Mouse (Mus musculus) macrophage (primary cell): Measurements from ENCODE around the gene Tprn. TPM values are rescaled to one million over a fixed set of nuclear protein-coding genes. Genes with fewer than 3 reads are reported as not detected.

Experiments used
- H3K27ac ChIP-seq: fragments of 350-480 bp; formaldehyde crosslinking; 2 replicates; pipeline ENCODE4 v1.9.0; 2021
- H3K36me3 ChIP-seq: fragments of 350-480 bp; formaldehyde crosslinking; 2 replicates; pipeline ENCODE4 v1.9.0; 2021; ENCODE audit errors: inconsistent target
- H3K4me3 ChIP-seq: fragments of 350-480 bp; formaldehyde crosslinking; 2 replicates; pipeline ENCODE4 v1.9.0; 2021; ENCODE audit errors: inconsistent target
- H3K79me2 ChIP-seq: fragments of 350-480 bp; formaldehyde crosslinking; 2 replicates; pipeline ENCODE4 v1.9.0; 2021; ENCODE audit errors: inconsistent target
- WGBS: methylation state at CpG from one replicate; pipeline ENCODE4 v1.1.7; 2026; ENCODE audit warnings: inconsistent platforms; ENCODE audit not compliant: missing documents; 5-methylcytosine and 5-hydroxymethylcytosine counted together
- polyA plus RNA-seq: library from polyadenylated mRNA; stranded (reverse); fragments of 250-400 nt; gene quantifications from 3 replicates; pipeline ENCODE4 v1.2.4, GENCODE M21; 2018; ENCODE audit warnings: inconsistent platforms
- total RNA-seq, 78 experiments: library from RNA; depleted of rRNA; stranded (reverse); fragments of 250-400 nt; gene quantifications; 1 replicate in 9 of 78; 2 replicates in 24 of 78; 3 replicates in 43 of 78; 4 replicates in 2 of 78; pipeline ENCODE4 v1.2.4; 2018; ENCODE audit warnings: inconsistent platforms in 56 of 78

Tprn gene
- total RNA-seq (2018; cell fraction: chromatin; rRNA removed) = 1 to 10 TPM; 1.0 to 7.0 (median 3.7) TPM
- 1 to 10 TPM; 2.5 to 8.7 (median 5.7) TPM for total RNA-seq (2018; cell fraction: cytosol; rRNA removed)
- total RNA-seq (2018; cell fraction: nucleus; rRNA removed) = 1 to 10 TPM; 1.9 to 8.1 (median 3.5) TPM
- polyA plus RNA-seq = 6.1 to 7.8 TPM (median 6.6 TPM) in 3 replicates

- H3K79me2 ChIP-seq = peaks cover 39% of the 10 kb centered on the region; the same call in 1 of the 2 replicates
- peak within 1 kb of the TSS; percentile 29 for H3K4me3 ChIP-seq
- peak within 1 kb of the TSS; percentile 32 for H3K27ac ChIP-seq
- H3K36me3 ChIP-seq = no peaks in the 10 kb centered on the region
- WGBS = 1% methylated on average over 39 of the region's 39 CpGs
Measured at GRCm38 (mm10) chr2:25262291-25262767, at the start of gene Tprn. Tprn (plus strand) TSS chr2:25262618.

- H3K27ac ChIP-seq = no peak overlapping the region
- H3K4me3 ChIP-seq = no peak overlapping the region
- peaks cover 26% of the 10 kb centered on the region for H3K79me2 ChIP-seq
- WGBS = 89% methylated on average over 22 of the region's 23 CpGs
- peaks cover 5% of the 10 kb centered on the region; the same call in 1 of the 2 replicates for H3K36me3 ChIP-seq
Measured at GRCm38 (mm10) chr2:25213266-25213865, 49.1 kb upstream of the Tprn start.

- H3K36me3 ChIP-seq = no peaks in the 10 kb centered on the region
- H3K79me2 ChIP-seq = peaks cover 16% of the 10 kb centered on the region
- no peak within 1 kb of the TSS for H3K27ac ChIP-seq
- H3K4me3 ChIP-seq = no peak within 1 kb of the TSS
- WGBS = 86% methylated on average over 3 of the region's 3 CpGs
Measured at GRCm38 (mm10) chr2:25214444-25214843, 48.0 kb upstream of the Tprn start, which contains the start of gene Stpg3. Stpg3 (minus strand) TSS chr2:25214637.

- H3K36me3 ChIP-seq = no peaks in the 10 kb centered on the region
- WGBS = 90% methylated on average over 2 of the region's 2 CpGs
- H3K4me3 ChIP-seq = no peak overlapping the region
Measured at GRCm38 (mm10) chr2:25217666-25218065, 44.8 kb upstream of the Tprn start.

GRCm38 (mm10) chr2:25218445-25218844 is 44.0 kb upstream of the Tprn start, which contains the start of gene Fam166a:
Fam166a (plus strand) TSS chr2:25218745.
- Histone ChIP-seq H3K4me3 (no peak within 1 kb of the TSS), H3K27ac (no peak within 1 kb of the TSS), H3K36me3 (no peaks in the 10 kb centered on the region), H3K79me2 (peaks cover 6% of the 10 kb centered on the region)

More at GRCm38 (mm10) chr2:25217666-25218065, 44.8 kb upstream of the Tprn start:
- no peaks in the 10 kb centered on the region for H3K79me2 ChIP-seq
- no peak overlapping the region for H3K27ac ChIP-seq

GRCm38 (mm10) chr2:25221331-25221772 is 41.1 kb upstream of the Tprn start:
- H3K4me3 ChIP-seq = no peak overlapping the region
- WGBS = 90% methylated on average over 5 of the region's 5 CpGs
- H3K36me3 ChIP-seq = no peaks in the 10 kb centered on the region
- H3K79me2 ChIP-seq = peaks cover 13% of the 10 kb centered on the region
- H3K27ac ChIP-seq = no peak overlapping the region

GRCm38 (mm10) chr2:25223681-25224491 is 38.5 kb upstream of the Tprn start:
- H3K79me2 ChIP-seq = peaks cover 13% of the 10 kb centered on the region
- no peaks in the 10 kb centered on the region for H3K36me3 ChIP-seq
- H3K27ac ChIP-seq = peak overlapping the region; percentile 68
- peak overlapping the region; percentile 78 for H3K4me3 ChIP-seq
- under 1% methylated on average over 47 of the region's 53 CpGs for WGBS

GRCm38 (mm10) chr2:25224492-25224765 is 38.0 kb upstream of the Tprn start, which contains the start of gene Tubb4b:
Tubb4b (minus strand) TSS chr2:25224702.
- H3K79me2 ChIP-seq = peaks cover 13% of the 10 kb centered on the region
- H3K4me3 ChIP-seq = peak within 1 kb of the TSS; percentile 78
- WGBS = 2% methylated on average over 17 of the region's 17 CpGs
- H3K36me3 ChIP-seq = no peaks in the 10 kb centered on the region
- peak within 1 kb of the TSS; percentile 80 for H3K27ac ChIP-seq

- Histone ChIP-seq H3K79me2 (peaks cover 13% of the 10 kb centered on the region), H3K27ac (peak overlapping the region; percentile 80), H3K36me3 (no peaks in the 10 kb centered on the region), H3K4me3 (peak overlapping the region; percentile 78)
- WGBS = 3% methylated on average over 33 of the region's 41 CpGs
Measured at GRCm38 (mm10) chr2:25224766-25225752, 37.4 kb upstream of the Tprn start.

- 88% methylated on average over 8 of the region's 8 CpGs for WGBS
- Histone ChIP-seq H3K79me2 (peaks cover 13% of the 10 kb centered on the region), H3K4me3 (peak overlapping the region; percentile 78), H3K27ac (peak overlapping the region; percentile 80), H3K36me3 (no peaks in the 10 kb centered on the region)
Measured at GRCm38 (mm10) chr2:25225811-25226379, 36.5 kb upstream of the Tprn start.

- Histone ChIP-seq H3K4me3 (no peak overlapping the region), H3K27ac (no peak overlapping the region), H3K79me2 (peaks cover 13% of the 10 kb centered on the region), H3K36me3 (no peaks in the 10 kb centered on the region)
- WGBS = 87% methylated on average over 5 of the region's 5 CpGs
Measured at GRCm38 (mm10) chr2:25226864-25227263, 35.6 kb upstream of the Tprn start.

- H3K4me3 ChIP-seq = no peak overlapping the region
- 98% methylated on average over 4 of the region's 4 CpGs for WGBS
- peaks cover 13% of the 10 kb centered on the region for H3K79me2 ChIP-seq
- H3K36me3 ChIP-seq = no peaks in the 10 kb centered on the region
- H3K27ac ChIP-seq = no peak overlapping the region
Measured at GRCm38 (mm10) chr2:25227406-25227805, 35.0 kb upstream of the Tprn start.

- peak overlapping the region; percentile 22 for H3K4me3 ChIP-seq
- H3K79me2 ChIP-seq = peaks cover 6% of the 10 kb centered on the region
- H3K36me3 ChIP-seq = no peaks in the 10 kb centered on the region
- H3K27ac ChIP-seq = peak overlapping the region; percentile 46; the same call in 1 of the 2 replicates
- 1% methylated on average over 7 of the region's 7 CpGs for WGBS
Measured at GRCm38 (mm10) chr2:25228431-25228889, 34.0 kb upstream of the Tprn start.
